Mouse (Mus musculus) kidney, postnatal 10 days (tissue): ENCODE measurements around the gene Acot1.

Experiments
- DNase-seq: peaks from one replicate; pipeline ENCODE4 v3.0.0; 2021; ENCODE audit warnings: mixed read lengths

The Acot1 gene

DNA sequence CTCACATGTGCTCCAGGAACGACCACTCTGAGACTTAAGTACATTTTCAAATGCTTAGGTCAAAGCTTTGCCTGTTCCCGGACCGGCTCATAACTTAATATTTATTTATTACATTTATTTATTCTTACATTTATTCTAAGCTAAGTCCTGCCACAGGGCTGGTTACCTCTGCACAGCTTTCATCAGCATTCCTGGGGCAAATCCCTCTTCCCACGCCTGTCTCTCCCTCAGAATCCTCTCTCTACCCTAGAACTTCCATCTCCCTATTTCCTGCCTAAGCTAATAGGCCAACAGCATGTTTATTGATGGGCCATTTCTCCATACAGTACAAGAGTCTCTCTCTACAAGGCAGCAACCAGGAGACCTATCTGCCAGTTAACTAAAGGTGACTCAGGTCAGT, 58.5 kb downstream of the Acot1 start:
- DNase-seq, result no peak
